Mouse (Mus musculus) midbrain, embryonic 10.5 days (tissue): ENCODE data around the gene Zbtb16. TPM values are rescaled to one million over a fixed set of nuclear protein-coding genes. Genes with fewer than 3 reads are reported as not detected.

Experiments
- DNase-seq: peaks from one replicate; pipeline ENCODE4 v3.0.0-alpha.2; 2017; ENCODE audit warnings: low spot score
- H3K27ac ChIP-seq: fragments of 300-500 bp; sonication (generic); replicated peaks from 2 replicates; pipeline ENCODE4 v1.5.1; 2016; ENCODE audit warnings: mild to moderate bottlenecking
- H3K27me3 ChIP-seq: fragments of 300-500 bp; sonication (generic); 2 replicates; pipeline ENCODE4 v1.6.1; 2016; ENCODE audit warnings: low read depth, mild to moderate bottlenecking; ENCODE audit not compliant: poor library complexity, severe bottlenecking
- H3K36me3 ChIP-seq: fragments of 300-500 bp; sonication (generic); 2 replicates; pipeline ENCODE4 v1.6.1; 2016; ENCODE audit warnings: mild to moderate bottlenecking, moderate library complexity
- H3K4me1 ChIP-seq: fragments of 300-500 bp; sonication (generic); 2 replicates; pipeline ENCODE4 v1.6.1; 2016
- H3K4me3 ChIP-seq: fragments of 300-500 bp; sonication (generic); 2 replicates; pipeline ENCODE4 v1.5.1; 2016; ENCODE audit warnings: mild to moderate bottlenecking, moderate library complexity
- H3K9me3 ChIP-seq: fragments of 300-500 bp; sonication (generic); replicated peaks from 2 replicates; pipeline ENCODE4 v1.6.1; 2016; ENCODE audit warnings: mild to moderate bottlenecking
- WGBS: fragments of 180-500 bp; shearing (Covaris S2); methylation state at CpG from one replicate; pipeline ENCODE4 v1.1.7; 2016; 5-methylcytosine and 5-hydroxymethylcytosine counted together
- polyA plus RNA-seq: library from polyadenylated mRNA; unstranded; fragments of >200 nt; fragmentation: Nextera tagmentation; extraction: Ambion mirVana; gene quantifications from 2 replicates; pipeline ENCODE4 v1.2.1, GENCODE M21; 2016

Zbtb16 gene
- polyA plus RNA-seq, 1 experiment from 2014 or later, result 48.1 TPM

- no peak overlapping the region for H3K4me3 ChIP-seq
- H3K27ac ChIP-seq, result no peak overlapping the region
- H3K4me1 ChIP-seq, result peaks cover 44% of the 10 kb centered on the region
- 85% methylated on average over 3 of the region's 3 CpGs for WGBS
- no peaks in the 10 kb centered on the region for H3K27me3 ChIP-seq
- DNase-seq, result no peak
- H3K9me3 ChIP-seq, result no peaks in the 10 kb centered on the region
- peaks cover 41% of the 10 kb centered on the region for H3K36me3 ChIP-seq
Observed at GRCm38 (mm10) chr9:48722261-48722920, 113.6 kb downstream of the Zbtb16 start.

- no peaks in the 10 kb centered on the region for H3K27me3 ChIP-seq
- 86% methylated on average over 6 of the region's 6 CpGs for WGBS
Observed at GRCm38 (mm10) chr9:48721655-48722054, 114.4 kb downstream of the Zbtb16 start.

GRCm38 (mm10) chr9:48721172-48721571 lies 114.8 kb downstream of the Zbtb16 start:
- Histone ChIP-seq H3K4me3 (no peak overlapping the region), H3K9me3 (no peaks in the 10 kb centered on the region), H3K27me3 (no peaks in the 10 kb centered on the region), H3K27ac (peak overlapping the region; percentile 63; the same call in 1 of the 2 replicates), H3K4me1 (peaks cover 44% of the 10 kb centered on the region), H3K36me3 (peaks cover 49% of the 10 kb centered on the region)
- WGBS, result 73% methylated on average over 3 of the region's 3 CpGs
- DNase-seq, result no peak

More at GRCm38 (mm10) chr9:48721655-48722054, 114.4 kb downstream of the Zbtb16 start:
- Histone ChIP-seq H3K36me3 (peaks cover 44% of the 10 kb centered on the region), H3K4me3 (no peak overlapping the region), H3K4me1 (peaks cover 44% of the 10 kb centered on the region), H3K9me3 (no peaks in the 10 kb centered on the region), H3K27ac (no peak overlapping the region)
- no peak for DNase-seq

GRCm38 (mm10) chr9:48720251-48720963 lies 115.6 kb downstream of the Zbtb16 start:
- Histone ChIP-seq H3K4me1 (peaks cover 38% of the 10 kb centered on the region), H3K36me3 (peaks cover 57% of the 10 kb centered on the region), H3K4me3 (no peak overlapping the region), H3K27me3 (no peaks in the 10 kb centered on the region), H3K9me3 (0 out of 2 replicates have a peak, but pooled peaks cover 3% of the 10 kb centered on the region), H3K27ac (peak overlapping the region; percentile 63)
- 92% methylated on average over 12 of the region's 12 CpGs for WGBS
- DNase-seq, result no peak

GRCm38 (mm10) chr9:48719619-48720018 lies 116.4 kb downstream of the Zbtb16 start:
- H3K9me3 ChIP-seq, result 0 out of 2 replicates have a peak, but pooled peaks cover 3% of the 10 kb centered on the region
- H3K36me3 ChIP-seq, result peaks cover 65% of the 10 kb centered on the region
- no peaks in the 10 kb centered on the region for H3K27me3 ChIP-seq
- WGBS, result 85% methylated on average over 4 of the region's 4 CpGs
- H3K4me3 ChIP-seq, result no peak overlapping the region
- DNase-seq, result no peak
- H3K27ac ChIP-seq, result peak overlapping the region; percentile 63; the same call in 1 of the 2 replicates
- peaks cover 35% of the 10 kb centered on the region for H3K4me1 ChIP-seq

- WGBS, result 90% methylated on average over 8 of the region's 8 CpGs
- H3K27ac ChIP-seq, result no peak overlapping the region
- no peak overlapping the region for H3K4me3 ChIP-seq
- DNase-seq, result no peak
- 0 out of 2 replicates have a peak, but pooled peaks cover 3% of the 10 kb centered on the region for H3K9me3 ChIP-seq
- H3K27me3 ChIP-seq, result no peaks in the 10 kb centered on the region
- H3K36me3 ChIP-seq, result peaks cover 89% of the 10 kb centered on the region
- peaks cover 22% of the 10 kb centered on the region for H3K4me1 ChIP-seq
Observed at GRCm38 (mm10) chr9:48716549-48716948, 119.5 kb downstream of the Zbtb16 start.

GRCm38 (mm10) chr9:48715042-48715441 lies 121.0 kb downstream of the Zbtb16 start:
- 0 out of 2 replicates have a peak, but pooled peaks cover 3% of the 10 kb centered on the region for H3K9me3 ChIP-seq
- DNase-seq, result no peak
- no peak overlapping the region for H3K27ac ChIP-seq
- peaks cover 85% of the 10 kb centered on the region for H3K36me3 ChIP-seq
- no peak overlapping the region for H3K4me3 ChIP-seq
- no peaks in the 10 kb centered on the region for H3K27me3 ChIP-seq
- H3K4me1 ChIP-seq, result peaks cover 24% of the 10 kb centered on the region
- 89% methylated on average over 8 of the region's 8 CpGs for WGBS

GRCm38 (mm10) chr9:48713779-48714178 lies 122.2 kb downstream of the Zbtb16 start:
- Histone ChIP-seq H3K9me3 (0 out of 2 replicates have a peak, but pooled peaks cover 3% of the 10 kb centered on the region), H3K27me3 (no peaks in the 10 kb centered on the region), H3K27ac (no peak overlapping the region), H3K4me1 (peaks cover 24% of the 10 kb centered on the region), H3K36me3 (peaks cover 85% of the 10 kb centered on the region), H3K4me3 (no peak overlapping the region)
- DNase-seq, result no peak
- WGBS, result 96% methylated on average over 8 of the region's 8 CpGs

- 0 out of 2 replicates have a peak, but pooled peaks cover 3% of the 10 kb centered on the region for H3K9me3 ChIP-seq
- H3K27me3 ChIP-seq, result no peaks in the 10 kb centered on the region
- H3K4me1 ChIP-seq, result peaks cover 24% of the 10 kb centered on the region
- H3K4me3 ChIP-seq, result no peak overlapping the region
- H3K36me3 ChIP-seq, result peaks cover 85% of the 10 kb centered on the region
- H3K27ac ChIP-seq, result 0 out of 2 replicates have a peak overlapping the region, but pooled peaks have one; percentile 23
- 91% methylated on average over 13 of the region's 13 CpGs for WGBS
- no peak for DNase-seq
Observed at GRCm38 (mm10) chr9:48712985-48713765, 122.8 kb downstream of the Zbtb16 start.

- Histone ChIP-seq H3K36me3 (peaks cover 76% of the 10 kb centered on the region), H3K27ac (peak overlapping the region; percentile 56)
- DNase-seq, result no peak
Observed at GRCm38 (mm10) chr9:48711826-48712225, 124.2 kb downstream of the Zbtb16 start.

GRCm38 (mm10) chr9:48711296-48711781 lies 124.7 kb downstream of the Zbtb16 start:
- Histone ChIP-seq H3K4me1 (peaks cover 41% of the 10 kb centered on the region), H3K27me3 (no peaks in the 10 kb centered on the region), H3K27ac (peak overlapping the region; percentile 56), H3K9me3 (0 out of 2 replicates have a peak, but pooled peaks cover 3% of the 10 kb centered on the region), H3K36me3 (peaks cover 71% of the 10 kb centered on the region), H3K4me3 (no peak overlapping the region)
- 55% methylated on average over 9 of the region's 9 CpGs for WGBS
- no peak for DNase-seq

More at GRCm38 (mm10) chr9:48711826-48712225, 124.2 kb downstream of the Zbtb16 start:
- Histone ChIP-seq H3K9me3 (0 out of 2 replicates have a peak, but pooled peaks cover 3% of the 10 kb centered on the region), H3K27me3 (no peaks in the 10 kb centered on the region), H3K4me1 (peaks cover 38% of the 10 kb centered on the region), H3K4me3 (no peak overlapping the region)
- 87% methylated on average over 5 of the region's 5 CpGs for WGBS
